ENCODE assay signal across 2 mouse cellular contexts in genomic region chr17:5831257-5831806, GRCm38 (mm10).
TF ChIP-seq lines count a peak whose summit lies in the region.

No protein-coding gene starts in this region.

TF ChIP-seq in CH12.LX, 34 proteins besides CTCF, POLR2A, EP300 and RAD21:
- TF ChIP-seq KAT2A (IDR thresholded peaks at IDR 0.05; ENCODE audit: insufficient replicate concordance, low read length) (peak; percentile 49; the same call in 1 of the 2 replicates), TCF12 (IDR thresholded peaks at IDR 0.05; ENCODE audit: low read depth, low read length) (no peak), MAFK (IDR thresholded peaks at IDR 0.05; ENCODE audit: insufficient replicate concordance, low read length) (no peak), ZNF384 (IDR thresholded peaks at IDR 0.05; ENCODE audit: low read depth, low read length) (peak; percentile 93), TBP (conservative IDR thresholded peaks at IDR 0.05; ENCODE audit: low read depth, low read length) (peak; percentile 78; the same call in 1 of the 2 replicates), ELF1 (IDR thresholded peaks at IDR 0.05; ENCODE audit: low read depth, low read length) (peak; percentile 61), HCFC1 (IDR thresholded peaks at IDR 0.05; ENCODE audit: low read depth, low read length) (peak; percentile 81)

TF ChIP-seq in MEL, 35 proteins besides CTCF, POLR2A, EP300 and RAD21:
- TF ChIP-seq MAFK (IDR thresholded peaks at IDR 0.05; ENCODE audit: borderline replicate concordance, low read depth, low read length) (no peak), HCFC1 (IDR thresholded peaks at IDR 0.05; ENCODE audit: low read depth, low read length) (peak; percentile 34; the same call in 1 of the 2 replicates)
